Mouse (Mus musculus): ENCODE measurements around the gene Epop. TPM values are rescaled to one million over a fixed set of nuclear protein-coding genes. Genes with fewer than 3 reads are reported as not detected.
A peak's percentile ranks its signal among the peaks of the same experiment; 100 is the strongest.
"Not testable (repeated sequence)": the region's sequence is repeated elsewhere in the genome, so short reads cannot be mapped to it uniquely, and the experiment has no call there.

Epop gene
- polyA plus RNA-seq, 1 experiment from 2014 or later: 1.1 TPM

GRCm38 (mm10) chr11:97658751-97659266, 29.3 kb upstream of the Epop start:
- no peak for TF ChIP-seq CTCF (IDR thresholded peaks at IDR 0.05; ENCODE audit: low read depth)
- peaks cover 4% of the 10 kb centered on the region for H3K4me1 ChIP-seq (replicated peaks; ENCODE audit: control insufficient read depth, insufficient read depth, low read length)
- peak overlapping the region; percentile 63; the same call in 1 of the 2 replicates for H3K4me3 ChIP-seq (ENCODE audit: low read depth, low read length)
- H3K27me3 ChIP-seq (replicated peaks; ENCODE audit: control insufficient read depth, insufficient read depth, low read length): no peaks in the 10 kb centered on the region
- no peaks in the 10 kb centered on the region for H3K36me3 ChIP-seq (ENCODE audit: control insufficient read depth, insufficient read depth)
- peak; percentile 14 for ATAC-seq
- no peaks in the 10 kb centered on the region for H3K9me3 ChIP-seq (ENCODE audit: control insufficient read depth)
- peak overlapping the region; percentile 96 for H3K4me2 ChIP-seq (replicated peaks; ENCODE audit: low read depth)
- H3K9ac ChIP-seq (ENCODE audit: low read depth, low read length): peak overlapping the region; percentile 87; the same call in 1 of the 2 replicates
- WGBS: 35% methylated on average over 11 of the region's 11 CpGs
- H3K27ac ChIP-seq (ENCODE audit: low read depth, low read length): peak overlapping the region; percentile 97

DNA sequence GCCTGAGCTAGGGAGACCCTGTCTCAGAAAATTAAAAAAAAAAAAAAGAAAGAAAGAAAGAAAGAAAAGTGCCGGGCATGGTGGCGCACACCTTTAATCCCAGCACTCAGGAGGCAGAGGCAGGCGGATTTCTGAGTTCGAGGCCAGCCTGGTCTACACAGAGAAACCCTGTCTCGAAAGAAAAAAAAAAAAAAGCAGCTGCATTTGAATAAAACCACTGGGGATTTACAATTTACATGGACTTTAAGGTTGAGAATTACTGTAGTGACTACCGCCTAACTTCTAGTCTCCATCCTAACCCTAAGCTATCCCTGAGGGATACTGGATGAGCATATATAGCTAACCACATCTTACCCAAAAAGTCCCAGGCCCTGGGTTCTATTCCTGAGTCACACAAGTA, 28.5 kb upstream of the Epop start:
- H3K4me3 ChIP-seq (ENCODE audit: low read depth, low read length); H3K9me3 ChIP-seq (ENCODE audit: control insufficient read depth); H3K36me3 ChIP-seq (ENCODE audit: control insufficient read depth, insufficient read depth); H3K9ac ChIP-seq (ENCODE audit: low read depth, low read length); H3K4me1 ChIP-seq (replicated peaks; ENCODE audit: control insufficient read depth, insufficient read depth, low read length); H3K27ac ChIP-seq (ENCODE audit: low read depth, low read length); ATAC-seq; H3K27me3 ChIP-seq (replicated peaks; ENCODE audit: control insufficient read depth, insufficient read depth, low read length): not testable (repeated sequence)
- WGBS: 90% methylated on average over 6 of the region's 6 CpGs
- 0 out of 2 replicates have a peak overlapping the region, but pooled peaks have one; percentile 96 for H3K4me2 ChIP-seq (replicated peaks; ENCODE audit: low read depth)

DNA sequence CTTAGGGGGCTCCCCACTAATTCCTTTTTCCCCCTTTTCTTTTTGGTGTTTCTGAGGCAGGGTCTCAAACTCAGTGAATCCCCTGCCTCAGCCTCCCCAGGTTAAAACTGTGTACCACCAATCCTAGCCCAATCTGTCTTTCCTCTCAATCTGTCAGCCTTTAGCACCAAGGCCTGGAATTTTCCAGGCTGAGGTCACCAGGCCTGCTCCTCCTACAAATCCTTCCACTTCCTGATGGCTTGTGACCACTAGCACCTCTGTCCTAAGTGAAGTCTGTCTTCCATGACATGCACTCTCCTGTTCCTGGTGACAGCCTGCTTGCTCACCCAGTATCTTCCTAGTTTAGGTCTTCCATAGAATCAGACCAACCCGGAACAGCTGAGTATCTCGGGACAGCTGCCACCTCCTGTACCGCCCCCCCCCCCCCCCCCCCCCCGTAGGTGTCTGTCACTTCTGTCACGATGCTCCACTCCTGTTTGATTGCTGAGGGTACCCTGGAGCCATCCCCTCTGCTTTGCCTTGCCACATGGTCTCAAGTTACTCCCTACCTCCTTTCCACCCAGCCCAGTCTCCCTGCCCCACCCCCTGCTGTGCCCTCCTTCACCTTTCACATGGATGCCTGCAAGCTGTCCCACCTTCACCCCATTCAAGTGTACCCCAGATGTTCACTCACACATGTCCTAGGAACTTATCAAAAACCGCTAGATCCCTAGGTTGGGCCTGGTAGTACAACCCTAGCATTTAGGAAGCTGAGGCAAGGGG, 27.9 kb upstream of the Epop start:
- Histone ChIP-seq H3K4me3 (ENCODE audit: low read depth, low read length) (no peak overlapping the region), H3K4me2 (replicated peaks; ENCODE audit: low read depth) (no peak overlapping the region), H3K27me3 (replicated peaks; ENCODE audit: control insufficient read depth, insufficient read depth, low read length) (no peaks in the 10 kb centered on the region), H3K4me1 (replicated peaks; ENCODE audit: control insufficient read depth, insufficient read depth, low read length) (peaks cover 4% of the 10 kb centered on the region), H3K9ac (ENCODE audit: low read depth, low read length) (no peak overlapping the region), H3K36me3 (ENCODE audit: control insufficient read depth, insufficient read depth) (no peaks in the 10 kb centered on the region), H3K27ac (ENCODE audit: low read depth, low read length) (no peak overlapping the region), H3K9me3 (ENCODE audit: control insufficient read depth) (no peaks in the 10 kb centered on the region)
- no peak for ATAC-seq
- WGBS: 43% methylated on average over 6 of the region's 6 CpGs
- TF ChIP-seq CTCF (IDR thresholded peaks at IDR 0.05; ENCODE audit: low read depth): no peak

- no peak overlapping the region for H3K4me3 ChIP-seq (ENCODE audit: low read depth, low read length)
- H3K9ac ChIP-seq (ENCODE audit: low read depth, low read length): no peak overlapping the region
- H3K36me3 ChIP-seq (ENCODE audit: control insufficient read depth, insufficient read depth): no peaks in the 10 kb centered on the region
- no peak overlapping the region for H3K27ac ChIP-seq (ENCODE audit: low read depth, low read length)
- TF ChIP-seq CTCF (IDR thresholded peaks at IDR 0.05; ENCODE audit: low read depth): 0 out of 2 replicates have a peak, but pooled peaks have one; percentile 9
- WGBS: 76% methylated on average over 14 of the region's 14 CpGs
- H3K9me3 ChIP-seq (ENCODE audit: control insufficient read depth): no peaks in the 10 kb centered on the region
- no peak for ATAC-seq
- H3K4me2 ChIP-seq (replicated peaks; ENCODE audit: low read depth): no peak overlapping the region
- no peaks in the 10 kb centered on the region for H3K27me3 ChIP-seq (replicated peaks; ENCODE audit: control insufficient read depth, insufficient read depth, low read length)
- peaks cover 4% of the 10 kb centered on the region for H3K4me1 ChIP-seq (replicated peaks; ENCODE audit: control insufficient read depth, insufficient read depth, low read length)
Observed at GRCm38 (mm10) chr11:97656269-97656971, 26.9 kb upstream of the Epop start.

DNA sequence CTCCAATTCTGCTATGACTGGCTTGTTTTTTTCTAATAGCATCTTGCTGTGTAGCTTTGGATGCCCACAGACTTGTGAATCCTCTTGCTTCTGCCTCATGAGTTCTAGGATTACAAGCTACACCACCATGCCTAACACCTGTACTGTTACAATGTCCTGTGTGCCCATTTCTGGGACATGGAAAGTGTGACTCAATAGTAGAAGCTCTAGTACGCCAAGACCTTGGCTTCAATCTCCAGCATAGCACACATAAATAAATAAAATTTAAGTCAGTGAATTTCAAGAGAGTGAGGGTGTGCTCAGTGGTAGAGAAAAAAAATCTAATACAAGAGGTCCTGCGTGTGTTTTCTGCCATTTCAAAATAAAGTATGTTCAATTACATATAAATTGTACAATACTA, 24.7 kb upstream of the Epop start:
- Histone ChIP-seq H3K4me2 (replicated peaks; ENCODE audit: low read depth) (no peak overlapping the region), H3K9me3 (ENCODE audit: control insufficient read depth) (no peaks in the 10 kb centered on the region), H3K27me3 (replicated peaks; ENCODE audit: control insufficient read depth, insufficient read depth, low read length) (no peaks in the 10 kb centered on the region), H3K9ac (ENCODE audit: low read depth, low read length) (no peak overlapping the region), H3K36me3 (ENCODE audit: control insufficient read depth, insufficient read depth) (no peaks in the 10 kb centered on the region), H3K27ac (ENCODE audit: low read depth, low read length) (no peak overlapping the region), H3K4me3 (ENCODE audit: low read depth, low read length) (no peak overlapping the region), H3K4me1 (replicated peaks; ENCODE audit: control insufficient read depth, insufficient read depth, low read length) (no peaks in the 10 kb centered on the region)
- 87% methylated on average over 2 of the region's 2 CpGs for WGBS
- no peak for TF ChIP-seq CTCF (IDR thresholded peaks at IDR 0.05; ENCODE audit: low read depth)
- ATAC-seq: no peak

DNA sequence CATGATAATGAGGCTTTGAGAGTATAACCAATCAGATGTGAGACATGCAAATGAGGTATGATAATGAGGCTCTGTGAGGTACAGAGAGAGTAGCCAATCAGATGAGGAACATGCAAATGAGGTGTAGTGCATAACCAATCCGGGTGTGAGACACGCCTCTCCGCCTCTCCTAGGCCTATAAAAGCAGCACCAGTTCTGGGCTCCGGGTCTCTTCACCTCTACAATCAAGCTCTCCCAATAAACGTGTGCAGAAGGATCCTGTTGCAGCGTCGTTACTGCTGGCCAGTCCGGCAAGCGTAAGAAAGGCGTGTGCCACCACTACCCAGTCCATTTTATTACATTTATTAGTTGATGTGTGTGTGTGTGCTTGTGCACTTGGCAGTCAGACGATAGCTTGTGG, 23.9 kb upstream of the Epop start:
- not testable (repeated sequence) for ATAC-seq

More for the DNA sequence above, 23.9 kb upstream of the Epop start:
- not testable (repeated sequence) for H3K4me3 ChIP-seq (ENCODE audit: low read depth, low read length); H3K27me3 ChIP-seq (replicated peaks; ENCODE audit: control insufficient read depth, insufficient read depth, low read length); H3K27ac ChIP-seq (ENCODE audit: low read depth, low read length); H3K9me3 ChIP-seq (ENCODE audit: control insufficient read depth); H3K36me3 ChIP-seq (ENCODE audit: control insufficient read depth, insufficient read depth); H3K4me2 ChIP-seq (replicated peaks; ENCODE audit: low read depth); H3K4me1 ChIP-seq (replicated peaks; ENCODE audit: control insufficient read depth, insufficient read depth, low read length); H3K9ac ChIP-seq (ENCODE audit: low read depth, low read length)
- 90% methylated on average over 11 of the region's 11 CpGs for WGBS
